Mouse (Mus musculus) CH12.LX (cell line): Measurements from ENCODE around the gene Ube2f.

Experiments
- CTCF ChIP-seq, 2 experiments: IDR thresholded peaks in 1 of 2; conservative IDR thresholded peaks in 1 of 2; 2 replicates each; pipeline ENCODE4 v1.5.1; 2011 to 2012; ENCODE audit warnings: low read depth in 2 of 2, low read length in 2 of 2, improper control_type of control experiment in 1 of 2, inconsistent platforms in 1 of 2, mild to moderate bottlenecking in 1 of 2, moderate library complexity in 1 of 2
- ELF1 ChIP-seq: IDR thresholded peaks from 2 replicates; pipeline ENCODE4 v1.6.1; 2014; ENCODE audit warnings: low read depth, mild to moderate bottlenecking, inconsistent platforms, low read length, improper control_type of control experiment
- HCFC1 ChIP-seq: IDR thresholded peaks from 2 replicates; pipeline ENCODE4 v1.6.1; 2012; ENCODE audit warnings: low read depth, mild to moderate bottlenecking, inconsistent platforms, low read length, improper control_type of control experiment
- MAZ ChIP-seq: IDR thresholded peaks from 2 replicates; pipeline ENCODE4 v1.6.1; 2012; ENCODE audit warnings: low read depth, mild to moderate bottlenecking, inconsistent platforms, low read length, improper control_type of control experiment, moderate library complexity
- POLR2A ChIP-seq: IDR thresholded peaks from 2 replicates; pipeline ENCODE4 v1.6.1; 2011; ENCODE audit warnings: low read depth, mild to moderate bottlenecking, improper control_type of control experiment, low read length
- TBP ChIP-seq: conservative IDR thresholded peaks from 2 replicates; pipeline ENCODE4 v1.6.1; 2011; ENCODE audit warnings: low read depth, low read length, improper control_type of control experiment
- USF1 ChIP-seq: IDR thresholded peaks from 2 replicates; pipeline ENCODE4 v1.6.1; 2014; ENCODE audit warnings: low read depth, mild to moderate bottlenecking, inconsistent platforms, low read length, improper control_type of control experiment

DNA sequence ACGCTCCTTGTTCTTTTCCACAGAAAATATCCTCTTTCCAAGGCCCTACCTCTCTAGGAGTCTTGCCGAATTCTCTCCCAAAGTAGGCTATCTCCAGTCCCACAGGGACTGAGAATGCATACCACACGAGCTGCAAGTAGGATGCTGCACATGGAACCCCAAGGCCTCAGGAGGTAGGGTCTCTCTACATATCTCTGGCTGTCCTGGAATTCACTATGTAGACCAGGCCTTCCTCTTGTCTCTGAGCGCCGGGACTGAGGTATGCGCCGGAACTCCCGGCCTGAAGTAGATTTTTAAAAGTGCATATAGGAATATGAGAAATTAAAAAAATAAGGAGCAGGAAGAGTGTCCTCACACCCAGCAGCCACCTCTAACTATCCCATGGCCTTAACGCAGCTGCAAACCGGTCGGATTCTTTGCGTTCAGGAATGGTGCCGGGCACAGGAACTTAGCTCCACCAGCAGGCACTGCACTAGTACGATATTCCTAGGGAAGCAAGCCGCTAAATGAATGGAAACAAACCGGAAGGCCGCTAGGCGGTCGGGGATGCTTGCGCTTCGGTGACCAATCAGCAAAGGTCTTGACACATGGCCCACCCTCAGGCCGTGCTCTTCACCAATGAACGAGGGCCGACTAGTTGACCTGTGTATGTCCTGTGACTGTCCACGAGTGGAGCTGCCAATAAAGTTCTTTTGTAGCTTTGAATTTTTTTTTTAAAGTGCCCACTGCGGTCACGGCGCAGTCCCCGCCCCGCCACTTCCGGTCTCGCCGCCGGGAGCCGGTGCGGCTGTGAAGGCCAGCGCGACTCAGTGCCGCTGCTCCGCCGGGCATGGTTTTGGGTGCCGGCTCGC lies at the start of gene Ube2f:
- TF ChIP-seq TBP, result 0 out of 2 replicates have a peak, but pooled peaks have one; percentile 65
- TF ChIP-seq POLR2A, result peak; percentile 89
- TF ChIP-seq MAZ, result no peak
- TF ChIP-seq CTCF (conservative IDR thresholded peaks at IDR 0.05 in 1 of 2, IDR thresholded peaks at IDR 0.05 in 1 of 2; ENCODE audit: low read depth in 2 of 2, low read length in 2 of 2), result no peak
- peak; percentile 94 for TF ChIP-seq HCFC1
- TF ChIP-seq USF1, result peak; percentile 28
- TF ChIP-seq ELF1, result peak; percentile 92
